Mouse (Mus musculus) urinary bladder, postnatal 14 days (tissue): Measurements from ENCODE around the gene Nek6.
A peak's percentile ranks its signal among the peaks of the same experiment; 100 is the strongest.

Experiments
- DNase-seq: peaks from one replicate; pipeline ENCODE4 v3.0.0; 2021; ENCODE audit warnings: low spot score

Nek6 gene

DNA sequence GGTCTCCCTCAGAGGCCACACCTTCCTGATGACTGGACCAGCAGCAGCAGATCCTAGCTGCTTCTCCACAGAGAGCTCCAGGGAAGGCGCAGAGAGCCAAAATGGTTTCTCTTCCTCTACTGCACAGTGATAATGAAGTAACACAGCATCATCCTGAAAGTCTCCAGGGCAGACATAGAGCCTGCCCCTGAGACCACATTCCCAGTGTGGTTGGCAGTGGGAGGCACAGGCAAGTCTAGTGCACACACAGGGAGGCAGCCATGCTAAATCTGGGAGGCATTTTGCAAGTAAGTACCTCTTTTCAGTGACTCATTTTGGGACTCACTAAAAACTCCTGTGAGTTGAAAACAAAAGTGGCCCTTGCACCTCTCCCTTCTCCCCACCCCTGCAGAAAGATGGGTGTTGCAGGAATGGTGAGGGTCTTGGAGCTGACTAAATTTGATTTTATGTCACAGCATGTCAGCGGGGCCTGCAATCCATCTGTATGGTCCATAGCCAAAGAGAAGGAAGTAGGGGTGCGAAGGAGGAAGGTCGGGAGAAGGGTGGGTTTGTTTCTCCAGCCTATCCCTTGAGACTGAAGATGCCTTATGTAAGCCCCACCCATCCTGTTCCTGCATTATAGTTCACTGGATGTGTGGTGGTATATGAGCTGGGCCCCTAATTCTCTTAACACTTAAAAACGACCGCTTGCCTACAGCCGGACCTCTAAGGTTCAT, 2.3 kb upstream of the Nek6 start:
- no peak for DNase-seq

- no peak for DNase-seq
Measured at GRCm38 (mm10) chr2:38510120-38510519, 1.3 kb upstream of the Nek6 start.

GRCm38 (mm10) chr2:38512308-38513182, 1.1 kb downstream of the Nek6 start:
- peak; percentile 78 for DNase-seq

- DNase-seq = no peak
Measured at GRCm38 (mm10) chr2:38513183-38513529, 1.7 kb downstream of the Nek6 start.

DNA sequence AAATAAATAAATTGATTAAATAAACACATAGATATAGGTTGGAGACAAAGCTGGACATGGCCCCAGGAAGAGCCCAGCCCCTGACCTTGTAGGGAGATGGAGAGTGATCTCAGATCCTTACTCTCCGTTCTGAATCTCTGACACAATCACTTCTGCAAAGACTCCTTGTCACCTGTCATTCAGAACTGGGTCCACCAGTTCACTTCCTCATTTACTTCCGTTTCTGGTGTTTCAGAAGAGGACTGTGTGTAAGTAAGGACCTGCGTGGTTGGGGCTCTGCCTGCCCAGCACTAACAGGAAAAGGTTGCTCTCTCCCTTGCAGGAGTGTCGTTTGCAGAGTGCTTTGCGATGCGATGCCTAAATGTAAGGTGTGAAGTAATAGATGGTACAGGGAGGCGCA, 3.0 kb downstream of the Nek6 start:
- no peak for DNase-seq

GRCm38 (mm10) chr2:38515446-38515845, 4.0 kb downstream of the Nek6 start:
- DNase-seq = no peak

GRCm38 (mm10) chr2:38516471-38516870, 5.0 kb downstream of the Nek6 start:
- DNase-seq = no peak

DNA sequence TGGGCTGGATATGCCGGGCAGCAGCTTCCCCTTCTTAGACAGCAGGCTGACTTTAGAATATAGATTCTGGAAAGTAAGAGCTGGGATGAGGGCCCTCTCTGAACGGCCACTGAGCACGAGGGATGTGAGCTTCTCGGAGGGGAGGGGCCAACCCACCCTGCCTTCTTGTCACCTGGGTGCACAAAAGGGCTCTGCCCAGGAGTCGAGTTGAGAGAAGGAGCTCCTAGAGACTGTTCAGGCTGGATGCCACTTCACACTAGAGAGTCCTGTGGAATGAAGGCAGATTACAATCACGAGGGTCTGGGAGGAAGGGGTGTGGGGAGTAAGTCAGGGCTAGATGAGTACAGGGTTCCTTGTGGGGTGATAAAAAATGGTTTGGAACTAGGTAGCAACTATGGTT, 5.6 kb downstream of the Nek6 start:
- DNase-seq = no peak

DNA sequence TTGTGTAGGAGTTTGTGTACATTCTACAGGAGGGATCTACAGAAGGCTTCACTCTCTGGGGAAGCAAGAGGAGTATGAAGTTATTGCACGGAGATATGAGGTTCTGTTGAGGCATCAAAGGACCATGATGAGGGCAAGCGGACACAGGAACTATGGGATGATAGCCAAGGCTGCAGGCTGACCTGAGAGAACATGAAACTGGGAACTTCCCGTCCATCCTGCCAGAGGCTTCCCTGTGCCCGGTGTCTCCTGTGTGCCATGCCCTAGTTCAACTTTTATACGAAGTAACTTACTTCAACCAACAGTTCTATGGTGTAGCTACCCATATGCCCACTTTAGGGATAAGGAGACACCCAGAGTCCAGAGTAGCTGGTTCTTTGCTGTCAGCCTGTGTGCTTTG, 7.3 kb downstream of the Nek6 start:
- no peak for DNase-seq

DNA sequence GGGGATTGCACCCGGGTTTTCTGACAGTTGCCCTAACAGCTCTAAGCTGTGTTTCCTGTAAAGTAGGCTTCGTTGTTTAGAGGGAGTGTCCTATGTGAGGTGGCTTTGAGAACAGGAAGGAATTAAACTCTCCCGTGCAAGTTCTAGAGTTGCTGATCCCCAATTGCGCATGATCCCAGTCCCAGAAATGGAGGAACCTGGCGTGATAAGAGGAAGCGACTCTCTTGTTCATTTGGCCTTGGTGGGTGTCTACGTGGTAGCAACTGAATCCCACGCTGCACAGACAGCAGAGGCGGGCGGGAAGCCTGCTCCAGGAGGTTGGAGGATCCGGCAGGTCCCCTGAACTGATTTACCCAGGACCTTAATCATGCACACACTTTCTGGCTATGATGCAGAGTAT, 8.5 kb downstream of the Nek6 start:
- DNase-seq = no peak

- DNase-seq = no peak
Measured at GRCm38 (mm10) chr2:38521618-38522017, 10.2 kb downstream of the Nek6 start.

DNA sequence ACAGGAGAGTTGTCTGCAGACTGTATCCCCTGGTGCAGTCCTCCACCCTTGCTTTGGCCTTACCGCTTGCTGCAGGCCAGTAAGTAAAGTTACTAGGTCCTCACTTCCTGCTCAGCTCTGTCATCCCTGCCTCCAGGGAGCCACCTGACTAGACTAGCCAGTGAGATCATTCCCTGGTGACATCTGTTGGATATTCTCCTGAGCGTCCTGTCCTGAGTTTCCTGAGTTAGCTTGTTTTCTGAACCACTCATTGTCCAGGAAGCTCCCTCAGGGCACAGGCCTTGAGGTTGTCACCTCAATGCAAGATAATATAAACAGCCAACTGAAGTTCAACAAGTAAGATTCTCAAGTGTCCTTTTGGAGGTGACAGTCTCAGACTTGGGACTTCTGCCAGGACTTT, 10.9 kb downstream of the Nek6 start:
- DNase-seq = no peak

- no peak for DNase-seq
Measured at GRCm38 (mm10) chr2:38523781-38524445, 12.5 kb downstream of the Nek6 start.

GRCm38 (mm10) chr2:38525034-38525433, 13.6 kb downstream of the Nek6 start:
- no peak for DNase-seq

GRCm38 (mm10) chr2:38529582-38530152, 18.2 kb downstream of the Nek6 start:
- DNase-seq = no peak

DNA sequence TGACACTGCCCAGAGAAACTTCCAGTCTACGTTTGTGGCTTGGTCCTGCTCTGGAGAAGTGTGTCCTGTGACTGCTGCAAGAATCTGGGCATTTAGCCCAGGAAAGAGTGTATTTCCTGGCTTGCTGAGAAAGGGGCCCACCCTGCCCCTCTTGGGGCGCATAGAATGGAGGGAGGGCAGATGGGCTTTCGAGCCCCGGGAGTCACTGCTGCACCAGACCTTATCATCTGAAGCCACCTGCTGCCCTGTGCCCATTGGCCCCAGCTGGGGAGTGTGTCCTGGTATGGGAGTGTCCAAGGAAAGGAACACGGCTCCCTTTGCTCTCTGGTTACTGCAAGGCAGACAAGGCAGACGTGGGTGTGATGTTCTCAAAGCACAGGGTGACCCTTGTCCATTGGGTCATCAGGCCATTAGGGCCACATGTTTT, 19.5 kb downstream of the Nek6 start:
- no peak for DNase-seq

DNA sequence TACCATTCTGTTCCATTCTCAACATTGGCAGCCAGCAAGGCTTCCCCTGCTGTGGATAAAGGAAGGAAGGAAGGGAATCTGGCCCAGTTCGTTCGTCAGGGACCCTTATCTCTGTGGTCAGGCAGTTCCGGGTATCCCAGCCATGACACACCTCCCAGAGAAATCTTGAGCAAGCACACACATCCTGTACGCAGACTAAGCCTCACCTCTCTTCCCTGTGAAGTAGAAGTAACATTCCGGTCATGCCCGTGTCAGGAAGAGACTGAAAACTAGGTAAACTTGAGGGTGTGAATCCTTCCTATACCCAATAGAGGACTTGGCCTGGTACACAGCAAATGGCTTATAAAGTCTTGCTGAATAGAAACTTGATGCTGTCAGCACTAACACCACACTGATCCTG, 21.9 kb downstream of the Nek6 start:
- DNase-seq = peak; percentile 41

DNA sequence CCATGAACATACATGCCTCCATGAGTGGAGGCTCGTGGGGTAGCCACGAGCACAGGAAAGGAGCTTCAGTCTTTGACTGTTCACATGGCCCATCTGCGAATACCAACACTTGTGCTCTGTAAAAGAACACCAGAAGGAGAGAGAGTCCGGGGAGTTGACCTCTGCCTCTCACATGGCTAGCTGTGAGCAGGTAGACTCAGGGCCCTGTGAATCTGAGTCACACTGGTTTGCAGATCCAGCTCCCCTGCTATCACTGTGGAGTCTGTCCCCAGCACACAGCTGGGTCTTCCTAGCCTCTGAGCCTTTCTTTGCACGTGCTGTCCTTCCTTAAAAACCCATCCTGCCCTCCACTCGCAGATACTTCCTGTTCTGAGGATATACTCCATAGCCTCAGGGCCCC, 22.3 kb downstream of the Nek6 start:
- no peak for DNase-seq

DNA sequence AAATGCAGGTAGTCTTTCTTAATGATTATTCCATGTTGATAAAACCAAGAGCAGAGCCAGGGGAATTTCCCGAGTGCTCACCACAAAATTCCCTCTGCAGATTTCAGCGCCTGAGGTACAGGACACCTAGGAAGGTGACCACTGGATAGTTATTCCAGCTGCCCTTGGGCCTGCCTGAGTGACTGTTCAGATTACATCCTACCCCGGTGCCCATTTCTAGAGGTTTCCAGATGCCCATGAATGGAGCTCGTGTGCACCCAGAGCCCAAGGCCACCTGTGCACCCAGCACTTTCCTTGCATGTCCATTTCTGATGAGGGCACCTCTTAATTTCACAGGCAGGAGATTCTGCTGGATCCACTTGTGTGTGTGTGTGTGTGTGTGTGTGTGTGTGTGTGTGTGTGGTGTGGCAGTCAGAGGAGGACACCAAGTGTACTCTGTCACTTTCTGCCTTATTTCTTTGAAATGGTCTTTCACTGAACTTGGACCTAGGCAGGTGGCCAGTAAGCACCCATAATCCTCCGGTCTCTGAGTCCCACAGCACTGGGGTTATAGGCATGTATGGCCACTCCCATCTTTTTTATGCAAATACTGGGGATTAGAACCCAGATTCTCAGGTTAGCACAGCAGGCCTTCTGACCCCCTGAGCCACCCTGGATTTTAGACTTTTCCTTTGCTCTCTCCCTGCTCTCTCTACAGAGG, 22.9 kb downstream of the Nek6 start:
- DNase-seq = no peak

DNA sequence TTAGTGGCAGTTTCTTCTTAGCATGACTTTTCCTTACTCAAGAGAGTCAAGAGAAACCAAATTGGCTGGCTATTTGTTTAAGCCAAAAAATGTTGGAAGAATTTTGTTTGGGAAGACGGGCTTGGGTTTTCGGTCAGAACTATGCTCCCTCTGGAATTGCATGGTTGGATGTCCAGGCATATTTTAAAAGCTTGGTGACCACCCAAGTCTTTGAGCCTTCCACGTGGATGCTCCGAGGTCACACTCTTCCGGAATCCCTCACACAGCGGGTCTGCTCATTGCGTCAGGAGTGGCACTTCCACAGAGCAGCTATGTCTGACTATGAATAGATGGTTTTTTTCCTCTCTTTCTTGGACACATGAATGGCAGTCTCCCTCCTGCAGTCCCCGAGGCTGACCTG, 23.6 kb downstream of the Nek6 start:
- DNase-seq = no peak

DNA sequence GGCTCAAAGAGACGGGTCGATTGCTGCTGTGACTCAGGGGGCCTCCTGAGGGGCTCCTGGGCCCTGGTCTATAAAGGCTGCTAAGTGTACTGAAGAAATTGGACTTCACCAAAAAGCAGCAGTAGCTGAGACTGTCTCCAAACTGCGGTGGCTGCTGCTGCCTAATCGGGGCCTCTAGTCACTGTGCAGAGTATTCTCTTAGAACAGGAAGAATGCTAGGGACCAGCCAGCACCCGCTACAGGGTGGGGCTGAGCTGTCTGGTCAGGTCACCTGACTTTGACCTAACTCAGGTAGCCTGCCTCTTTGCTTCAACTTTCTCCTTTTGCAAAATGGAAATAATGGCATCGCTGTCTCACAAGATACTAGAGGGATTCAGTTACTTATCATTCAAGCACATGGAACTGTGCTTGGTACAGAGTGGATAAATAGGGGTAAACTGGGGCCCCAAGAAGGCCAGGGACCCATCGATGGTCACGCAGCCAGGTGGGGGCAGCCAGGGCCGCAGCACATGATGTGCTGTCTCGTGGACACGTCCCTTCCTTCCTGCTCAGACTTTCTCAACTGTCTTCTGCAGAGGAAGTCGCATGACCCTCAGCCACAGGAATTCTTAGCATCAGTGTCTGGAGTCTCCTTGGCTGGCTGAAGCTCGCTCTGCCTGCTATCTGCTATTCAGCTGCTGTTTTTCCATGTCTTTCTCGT, 24.2 kb downstream of the Nek6 start:
- DNase-seq = no peak
